Mouse (Mus musculus) regulatory T cell (primary cell): ENCODE results near the gene Pik3r6.

ENCODE experiments used
- in situ Hi-C: fragments of 300-600 bp; cut with MboI, MseI; formaldehyde crosslinking; loops from one replicate; pipeline ENCODE4 v1.15.1; 2025; ENCODE audit warnings: high pct_unique_total_duplicates

Pik3r6 gene

DNA sequence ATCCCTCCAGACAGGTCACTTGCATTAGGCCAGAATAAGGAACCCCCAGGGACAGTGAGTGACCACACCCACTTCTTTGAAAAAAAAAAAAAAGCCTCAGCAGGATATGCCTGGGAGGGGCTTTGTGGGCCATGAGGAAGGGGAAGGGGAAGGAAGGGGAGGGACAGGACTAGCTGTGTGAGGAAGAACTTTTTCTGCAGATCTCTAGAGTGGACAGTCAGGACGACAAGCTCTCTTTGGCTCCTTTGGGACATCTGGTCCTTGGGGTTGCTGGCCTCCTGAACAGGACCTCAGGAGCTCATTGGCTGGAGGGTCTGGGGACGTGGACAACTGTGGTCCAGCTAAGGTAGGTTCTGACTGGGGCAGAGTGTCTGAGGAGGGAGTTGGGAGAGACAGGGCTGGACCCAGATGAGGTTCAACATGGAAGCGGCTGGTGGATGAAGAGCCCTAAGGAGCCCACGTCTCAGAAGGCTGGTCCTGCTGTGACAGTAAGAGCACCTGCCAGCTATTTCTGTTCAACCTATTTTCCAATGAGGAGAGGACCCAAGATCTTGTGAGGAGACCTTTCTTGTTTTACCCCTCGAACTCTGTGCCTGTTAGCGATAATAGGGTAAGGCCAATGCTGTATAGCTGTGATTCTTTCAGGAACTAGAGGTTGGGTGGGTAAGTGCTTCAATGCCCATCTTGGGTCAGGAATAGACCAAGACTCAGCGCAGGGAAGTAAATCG, at the start of gene Pik3r6:
TSS of gene Pik3r6 (plus strand) at position 118 of the 728 bp plus-strand sequence.
- in situ Hi-C loops: no loop called here

DNA sequence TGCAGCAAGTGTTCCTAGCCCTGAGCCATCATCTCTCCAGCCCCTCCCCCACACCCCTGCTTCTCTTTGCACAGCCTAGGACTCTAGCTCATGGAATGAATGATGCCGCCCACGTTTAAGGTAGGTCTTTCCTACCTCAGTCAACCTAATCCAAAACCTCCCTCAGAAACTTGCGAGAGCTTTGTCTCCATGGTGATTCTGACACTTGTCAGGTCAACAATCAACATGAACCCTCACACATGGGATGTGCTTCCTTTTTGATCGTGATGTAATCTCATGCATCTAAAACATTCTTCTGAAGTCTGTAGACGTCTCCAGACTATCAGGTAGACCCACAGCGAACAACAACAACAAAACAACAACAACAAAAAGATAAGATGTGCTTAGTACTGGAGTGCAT, 49.5 kb upstream of the Pik3r6 start:
- in situ Hi-C loops: loop anchor here (25.0 kb wide), 1 partner anchor 959 kb away; the partner anchor contains the start of gene Kdm6b

DNA sequence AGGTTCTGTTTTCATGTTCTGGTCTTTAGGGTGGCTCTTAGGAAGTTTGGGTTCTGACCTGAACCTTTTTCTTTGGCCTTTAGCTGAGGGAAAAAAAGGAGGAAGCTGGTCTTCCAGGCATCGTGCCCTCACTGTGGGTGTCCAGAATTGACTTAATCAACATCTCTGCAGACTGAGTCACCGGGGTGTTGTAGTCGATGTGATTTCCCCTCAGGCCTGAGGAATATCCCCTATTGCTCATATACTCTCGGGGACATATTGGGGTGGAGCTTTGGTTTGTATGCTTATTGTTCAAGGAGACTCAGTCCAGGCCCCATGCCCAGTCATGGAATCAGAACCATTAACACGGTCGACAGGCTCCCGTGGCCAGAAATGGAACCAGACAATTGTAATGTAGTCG, 44.7 kb upstream of the Pik3r6 start:
- in situ Hi-C loops: loop anchor here (25.0 kb wide), 1 partner anchor 954 kb away; the partner anchor contains the start of gene Kdm6b

GRCm38 (mm10) chr11:68459021-68459420, 43.8 kb upstream of the Pik3r6 start:
- in situ Hi-C loops: loop anchor here (25.0 kb wide), 1 partner anchor 953 kb away; the partner anchor contains the start of gene Kdm6b

DNA sequence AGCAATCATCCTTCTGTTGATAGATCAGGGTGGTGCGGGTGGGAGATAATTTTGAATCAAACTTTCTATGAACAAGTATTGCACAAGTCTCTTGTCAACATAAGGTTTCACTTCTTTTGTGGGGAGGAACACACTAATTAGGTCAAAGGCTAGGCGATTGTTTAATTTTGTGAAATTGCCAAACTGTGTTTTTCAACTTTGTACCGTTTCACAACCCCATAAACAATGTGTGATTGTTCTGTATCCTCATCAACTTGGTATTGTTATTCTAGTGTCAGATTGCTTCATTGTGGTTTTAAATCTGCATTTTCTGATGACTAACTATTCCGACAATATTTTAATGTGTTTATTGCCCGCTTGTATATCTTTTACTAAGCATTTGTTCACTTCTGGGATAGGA, 43.3 kb upstream of the Pik3r6 start:
- in situ Hi-C loops: loop anchor here (25.0 kb wide), 1 partner anchor 953 kb away; the partner anchor contains the start of gene Kdm6b

- in situ Hi-C loops: loop anchor here (25.0 kb wide), 1 partner anchor 950 kb away; the partner anchor contains the start of gene Kdm6b
These were observed 40.1 kb upstream of the Pik3r6 start for GRCm38 (mm10) chr11:68462716-68463115.

DNA sequence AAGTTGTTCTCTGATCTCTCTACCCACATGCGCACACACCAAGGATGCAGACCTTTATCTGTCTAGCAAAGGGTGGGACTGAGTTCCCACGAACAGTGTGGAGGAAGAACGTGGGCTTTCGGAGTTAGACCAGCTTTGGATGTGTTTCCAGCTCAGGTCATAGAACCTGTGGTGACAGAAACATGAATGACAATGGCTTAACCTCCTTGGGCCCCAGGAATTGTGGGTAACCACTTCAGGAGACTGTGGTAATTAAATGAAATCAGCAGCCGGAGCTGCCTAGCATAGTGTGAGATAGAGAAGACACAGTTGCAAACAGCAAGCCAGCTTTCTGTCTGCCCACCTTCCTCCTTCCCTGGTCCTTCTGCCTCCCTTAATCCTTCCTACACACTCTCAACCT, 38.6 kb upstream of the Pik3r6 start:
- in situ Hi-C loops: loop anchor here (25.0 kb wide), 1 partner anchor 948 kb away; the partner anchor contains the start of gene Kdm6b

- in situ Hi-C loops: loop anchor here (25.0 kb wide), 1 partner anchor 947 kb away; the partner anchor contains the start of gene Kdm6b
These were observed 37.7 kb upstream of the Pik3r6 start for GRCm38 (mm10) chr11:68465090-68465489.

- in situ Hi-C loops: loop anchor here (25.0 kb wide), 1 partner anchor 945 kb away; the partner anchor contains the start of gene Kdm6b
These were observed 35.4 kb upstream of the Pik3r6 start for GRCm38 (mm10) chr11:68467441-68467840.

- in situ Hi-C loops: loop anchor here (25.0 kb wide), 1 partner anchor 944 kb away; the partner anchor contains the start of gene Kdm6b
These were observed 34.7 kb upstream of the Pik3r6 start for GRCm38 (mm10) chr11:68467962-68468612.

GRCm38 (mm10) chr11:68468886-68469285, 33.9 kb upstream of the Pik3r6 start:
- in situ Hi-C loops: loop anchor here (25.0 kb wide), 1 partner anchor 943 kb away; the partner anchor contains the start of gene Kdm6b

- in situ Hi-C loops: loop anchor here (25.0 kb wide), 1 partner anchor 940 kb away; the partner anchor contains the start of gene Kdm6b
These were observed 30.5 kb upstream of the Pik3r6 start for GRCm38 (mm10) chr11:68472162-68472849.

DNA sequence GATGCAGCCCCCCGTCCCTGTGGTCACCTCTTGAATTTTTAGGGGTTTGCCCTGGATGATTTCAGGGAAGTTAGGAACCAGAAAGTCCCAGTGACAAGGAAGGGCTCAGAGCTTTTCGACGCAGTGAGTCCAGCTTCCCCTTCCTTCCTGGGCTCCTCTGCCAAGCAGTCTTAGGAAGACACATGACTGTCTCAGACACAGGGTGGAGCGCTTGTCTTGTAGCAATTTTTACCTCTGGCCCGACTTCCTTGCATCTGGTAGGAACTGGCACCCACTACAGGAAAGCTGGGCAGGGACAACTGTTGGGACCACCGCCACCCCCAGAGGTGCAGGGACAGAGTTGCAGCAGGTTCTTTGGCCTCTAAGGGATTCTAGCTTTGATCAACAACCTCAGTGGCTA, 28.2 kb upstream of the Pik3r6 start:
- in situ Hi-C loops: loop anchor here (25.0 kb wide), 1 partner anchor 938 kb away; the partner anchor contains the start of gene Kdm6b

DNA sequence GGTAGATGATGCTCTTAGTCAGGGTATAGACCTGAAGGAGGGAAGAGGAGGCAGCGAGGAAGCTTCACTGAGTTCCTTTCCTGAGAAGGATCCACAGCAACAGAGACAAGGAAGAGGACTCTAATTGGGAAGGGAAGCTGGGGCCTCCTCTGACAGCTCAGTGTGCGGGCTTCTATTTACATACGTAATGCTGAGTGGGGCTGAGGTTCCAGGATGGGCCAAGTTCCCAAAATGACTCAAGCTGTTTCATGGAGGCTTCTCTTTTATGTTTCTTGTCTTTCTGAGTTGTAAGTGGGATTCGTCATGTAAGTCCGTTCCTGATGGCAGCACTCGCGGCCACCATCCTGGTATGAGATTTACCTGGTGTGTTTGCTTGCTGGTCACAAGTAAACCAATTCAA, 27.1 kb upstream of the Pik3r6 start:
- in situ Hi-C loops: no loop called here

- in situ Hi-C loops: no loop called here
These were observed 25.2 kb upstream of the Pik3r6 start for GRCm38 (mm10) chr11:68477661-68478060.

- in situ Hi-C loops: no loop called here
These were observed 24.2 kb upstream of the Pik3r6 start for GRCm38 (mm10) chr11:68478574-68478981.

DNA sequence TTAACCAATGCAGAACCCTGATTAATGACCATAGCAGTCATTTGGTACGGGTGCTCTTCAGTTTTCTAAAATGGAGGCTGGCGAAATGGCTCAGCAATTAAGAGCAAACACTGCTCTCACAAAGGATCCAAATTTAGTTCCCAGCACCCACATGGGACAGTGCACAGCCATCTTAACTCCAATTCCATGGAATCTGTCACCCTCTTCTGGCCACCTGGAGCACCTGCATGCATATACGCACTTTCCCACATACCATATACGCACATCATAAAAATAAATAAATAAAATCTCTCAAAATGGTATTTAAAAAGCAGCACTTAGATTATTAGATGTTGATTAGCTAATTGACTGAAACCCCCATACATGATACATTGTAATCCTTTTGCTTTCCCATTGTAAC, 22.2 kb upstream of the Pik3r6 start:
- in situ Hi-C loops: loop anchor here (5.0 kb wide), 1 partner anchor 48 kb away; the partner anchor contains the start of gene Pik3r5

DNA sequence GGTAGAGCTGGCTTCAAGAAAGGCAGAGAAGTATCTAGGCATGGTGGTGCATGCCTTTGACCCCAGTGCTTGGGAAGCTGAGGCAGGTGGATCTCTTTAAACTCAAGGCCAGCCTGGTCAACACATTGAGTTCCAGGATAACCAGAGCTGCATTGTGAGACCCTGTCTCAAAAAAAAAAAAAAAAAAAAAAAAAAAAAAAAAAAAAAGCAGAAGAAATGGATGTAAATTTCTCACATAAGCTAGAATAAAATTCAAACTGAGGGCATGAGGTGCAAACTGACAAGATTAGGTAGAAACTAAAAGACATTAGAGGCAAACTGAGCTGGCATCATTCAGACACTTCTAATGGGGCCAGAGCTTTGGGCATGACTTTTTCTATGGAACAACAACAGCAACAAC, 20.8 kb upstream of the Pik3r6 start:
- in situ Hi-C loops: loop anchor here (5.0 kb wide), 1 partner anchor 50 kb away; the partner anchor contains the start of gene Pik3r5

- in situ Hi-C loops: loop anchor here (5.0 kb wide), 1 partner anchor 51 kb away; the partner anchor contains the start of gene Pik3r5
These were observed 19.6 kb upstream of the Pik3r6 start for GRCm38 (mm10) chr11:68483213-68483612.

- in situ Hi-C loops: loop anchor here (5.0 kb wide), 1 partner anchor 52 kb away; the partner anchor contains the start of gene Pik3r5
These were observed 18.4 kb upstream of the Pik3r6 start for GRCm38 (mm10) chr11:68484431-68484830.
